Mouse (Mus musculus) liver, embryonic 14.5 days (tissue): ENCODE results near the gene Coa3. TPM values are rescaled to one million over a fixed set of nuclear protein-coding genes. Genes with fewer than 3 reads are reported as not detected.

ENCODE experiments used
- ATAC-seq: fragments of 200-750 bp; cut with Nextera tagmentation; 2 replicates; pipeline ENCODE4 v1.8.0; 2017; ENCODE audit warnings: moderate number of reproducible peaks, mild to moderate bottlenecking, moderate library complexity; ENCODE audit not compliant: insufficient read depth
- DNase-seq, 3 experiments: peaks; one replicate each; pipeline ENCODE4 v3.0.0-alpha.2; 2012 to 2013; ENCODE audit warnings: low read depth in 3 of 3, low spot score in 3 of 3
- H3K27ac ChIP-seq: fragments of 300-500 bp; sonication (generic); 2 replicates; pipeline ENCODE4 v1.5.1; 2014; ENCODE audit warnings: moderate library complexity, mild to moderate bottlenecking, control low read depth, inconsistent platforms
- H3K27me3 ChIP-seq: fragments of 300-500 bp; sonication (generic); 2 replicates; pipeline ENCODE4 v1.6.1; 2014; ENCODE audit warnings: mild to moderate bottlenecking, low read length, moderate library complexity; ENCODE audit not compliant: control insufficient read depth, insufficient read depth
- H3K36me3 ChIP-seq: fragments of 300-500 bp; sonication (generic); replicated peaks from 2 replicates; pipeline ENCODE4 v1.6.1; 2014; ENCODE audit warnings: low read depth; ENCODE audit not compliant: control insufficient read depth, insufficient read depth
- H3K4me1 ChIP-seq, 2 experiments: fragments of 200-500 bp in 1 of 2; fragments of 300-500 bp in 1 of 2; sonication (generic) in 1 of 2; replicated peaks; 2 replicates each; pipeline ENCODE4 v1.6.1; 2012 to 2014; ENCODE audit warnings: antibody characterized with exemption in 1 of 2, inconsistent platforms in 1 of 2, low read length in 1 of 2; ENCODE audit not compliant: control insufficient read depth in 2 of 2, insufficient read depth in 2 of 2
- H3K4me2 ChIP-seq: fragments of 300-500 bp; sonication (generic); 2 replicates; pipeline ENCODE4 v1.6.1; 2014; ENCODE audit warnings: low read depth, mild to moderate bottlenecking, control low read depth, moderate library complexity
- H3K4me3 ChIP-seq, 2 experiments: fragments of 200-500 bp in 1 of 2; fragments of 300-500 bp in 1 of 2; sonication (generic) in 1 of 2; 2 replicates each; pipeline ENCODE4 v1.5.1; 2012 to 2014; ENCODE audit warnings: low read depth in 2 of 2, low read length in 2 of 2, mild to moderate bottlenecking in 2 of 2, control low read depth in 1 of 2, inconsistent platforms in 1 of 2, moderate library complexity in 1 of 2; ENCODE audit not compliant: insufficient read depth in 1 of 2
- H3K9ac ChIP-seq: fragments of 300-500 bp; sonication (generic); replicated peaks from 2 replicates; pipeline ENCODE4 v1.6.1; 2014; ENCODE audit warnings: mild to moderate bottlenecking, control low read depth, moderate library complexity
- H3K9me3 ChIP-seq: fragments of 300-500 bp; sonication (generic); 2 replicates; pipeline ENCODE4 v1.6.1; 2016; ENCODE audit warnings: low read length, mixed read lengths; ENCODE audit not compliant: control insufficient read depth
- CTCF ChIP-seq: IDR thresholded peaks from 2 replicates; pipeline ENCODE4 v1.5.1; 2016; ENCODE audit warnings: antibody characterized with exemption, low read depth, control low read depth
- EP300 ChIP-seq: IDR thresholded peaks from 2 replicates; pipeline ENCODE4 v1.6.1; 2016; ENCODE audit warnings: antibody characterized with exemption, low read depth
- WGBS: fragments of 180-500 bp; shearing (Covaris S2); extraction: QIAGEN DNeasy Blood & Tissue Kit; methylation state at CpG from one replicate; pipeline ENCODE4 v1.1.7; 2014; ENCODE audit not compliant: insufficient replicate concordance; 5-methylcytosine and 5-hydroxymethylcytosine counted together
- polyA plus RNA-seq, 2 experiments: library from polyadenylated mRNA; depleted of rRNA in 1 of 2; stranded (reverse) in 1 of 2; unstranded in 1 of 2; fragments of >200 nt; fragmentation: Nextera tagmentation in 1 of 2; extraction: Ambion mirVana in 1 of 2; gene quantifications; 2 replicates each; pipeline versions ENCODE4 v1.2.1 to v1.2.3; 2012 to 2014

The Coa3 gene
- polyA plus RNA-seq, 2 experiments = 58.7 to 109 TPM

- 34% methylated on average over 2 of the region's 2 CpGs for WGBS
- Histone ChIP-seq H3K9ac (no peak overlapping the region), H3K4me3 (no peak overlapping the region), H3K36me3 (no peaks in the 10 kb centered on the region), H3K27ac (no peak overlapping the region), H3K4me2 (no peak overlapping the region), H3K4me1 (peaks cover 5 to 25% of the 10 kb centered on the region in 2 experiments; a peak in 3 of 4 replicates), H3K27me3 (peaks cover 31% of the 10 kb centered on the region), H3K9me3 (no peaks in the 10 kb centered on the region)
- ATAC-seq (no peak), DNase-seq (no peak)
- no peak for TF ChIP-seq EP300
- no peak for TF ChIP-seq CTCF
Measured at GRCm38 (mm10) chr11:101230061-101230511, 48.8 kb downstream of the Coa3 start.

DNA sequence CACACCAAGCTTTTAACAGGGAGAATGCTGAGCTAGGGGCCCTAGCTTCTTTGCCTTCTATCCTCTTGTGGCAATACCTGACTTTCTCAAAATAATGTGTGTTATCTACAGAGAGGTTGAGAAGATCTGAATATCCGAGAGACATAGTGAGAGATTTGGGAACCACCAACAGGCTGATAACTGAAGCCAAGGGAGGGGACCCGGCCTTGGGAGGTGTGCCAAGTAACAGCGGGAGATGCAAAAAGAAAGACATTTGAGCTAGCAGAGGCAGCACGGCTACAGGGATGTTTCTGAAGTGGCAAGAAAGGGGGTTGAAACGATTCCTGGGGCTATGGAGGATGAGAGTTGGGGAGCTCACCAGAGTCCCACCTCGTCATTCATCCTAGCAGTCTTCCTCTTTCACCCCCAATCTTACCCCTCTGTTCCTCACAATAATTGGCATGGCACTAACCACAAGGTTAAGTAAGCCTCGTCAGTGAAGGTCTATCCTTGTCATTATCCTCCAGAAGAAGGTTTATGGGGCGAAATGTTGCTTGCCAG is 49.5 kb downstream of the Coa3 start:
- Histone ChIP-seq H3K9ac (no peak overlapping the region), H3K27me3 (peaks cover 31% of the 10 kb centered on the region), H3K9me3 (no peaks in the 10 kb centered on the region), H3K4me3 (no peak overlapping the region), H3K27ac (no peak overlapping the region), H3K36me3 (no peaks in the 10 kb centered on the region), H3K4me1 (peaks cover 7 to 26% of the 10 kb centered on the region in 2 experiments; a peak in 3 of 4 replicates), H3K4me2 (no peak overlapping the region)
- WGBS = 18% methylated on average over 8 of the region's 8 CpGs
- ATAC-seq = no peak
- DNase-seq = no peak
- no peak for TF ChIP-seq CTCF
- no peak for TF ChIP-seq EP300

Other genes starting within 250 kb of the Coa3 start
- gene Naglu, start 209.1 kb downstream of the Coa3 start, polyA plus RNA-seq (2012; rRNA removed) = 3.4 and 4.0 TPM in 2 replicates
- 4.0 and 4.3 TPM in 2 replicates for gene Naglu, start 209.1 kb downstream of the Coa3 start, polyA plus RNA-seq (2014; fragmentation: Nextera tagmentation; extraction: Ambion mirVana)
- gene Hsd17b1, start 200.7 kb downstream of the Coa3 start, polyA plus RNA-seq (2012; rRNA removed) = 0.13 and 0.19 TPM in 2 replicates
- 0.08 and 0.34 TPM in 2 replicates for gene Hsd17b1, start 200.7 kb downstream of the Coa3 start, polyA plus RNA-seq (2014; fragmentation: Nextera tagmentation; extraction: Ambion mirVana)
- gene Coasy, start 196.5 kb downstream of the Coa3 start, polyA plus RNA-seq (2012; rRNA removed) = 16.2 and 16.7 TPM in 2 replicates
- 17.7 and 19.9 TPM in 2 replicates for gene Coasy, start 196.5 kb downstream of the Coa3 start, polyA plus RNA-seq (2014; fragmentation: Nextera tagmentation; extraction: Ambion mirVana)
- 16.8 and 18.6 TPM in 2 replicates for gene Mlx, start 191.8 kb downstream of the Coa3 start, polyA plus RNA-seq (2012; rRNA removed)
- gene Mlx, start 191.8 kb downstream of the Coa3 start, polyA plus RNA-seq (2014; fragmentation: Nextera tagmentation; extraction: Ambion mirVana) = 21.9 and 26.8 TPM in 2 replicates
- gene Psmc3ip, start 183.7 kb downstream of the Coa3 start, polyA plus RNA-seq (2012; rRNA removed) = 7.3 and 16.8 TPM in 2 replicates
- 21.6 and 22.0 TPM in 2 replicates for gene Psmc3ip, start 183.7 kb downstream of the Coa3 start, polyA plus RNA-seq (2014; fragmentation: Nextera tagmentation; extraction: Ambion mirVana)
- gene Retreg3, start 159.2 kb downstream of the Coa3 start, polyA plus RNA-seq (2012; rRNA removed) = 19.3 and 20.4 TPM in 2 replicates
- 5.3 and 6.7 TPM in 2 replicates for gene Retreg3, start 159.2 kb downstream of the Coa3 start, polyA plus RNA-seq (2014; fragmentation: Nextera tagmentation; extraction: Ambion mirVana)
- 12.4 and 13.8 TPM in 2 replicates for gene Tubg1, start 159.2 kb downstream of the Coa3 start, polyA plus RNA-seq (2012; rRNA removed)
- gene Tubg1, start 159.2 kb downstream of the Coa3 start, polyA plus RNA-seq (2014; fragmentation: Nextera tagmentation; extraction: Ambion mirVana) = 32.0 and 32.4 TPM in 2 replicates
- gene Tubg2, start 123.2 kb downstream of the Coa3 start, polyA plus RNA-seq (2012; rRNA removed) = 0.13 and 0.14 TPM in 2 replicates
- not detected in 2 replicates for gene Tubg2, start 123.2 kb downstream of the Coa3 start, polyA plus RNA-seq (2014; fragmentation: Nextera tagmentation; extraction: Ambion mirVana)
- gene Cntnap1, start 108.6 kb downstream of the Coa3 start, polyA plus RNA-seq (2012; rRNA removed) = 0.11 and 0.16 TPM in 2 replicates
- gene Cntnap1, start 108.6 kb downstream of the Coa3 start, polyA plus RNA-seq (2014; fragmentation: Nextera tagmentation; extraction: Ambion mirVana) = 0.08 TPM in 1 of 2 replicates, not detected in the other
- 1.1 TPM in 2 replicates for gene Plekhh3, start 107.8 kb downstream of the Coa3 start, polyA plus RNA-seq (2012; rRNA removed)
- 1.0 TPM in 2 replicates for gene Plekhh3, start 107.8 kb downstream of the Coa3 start, polyA plus RNA-seq (2014; fragmentation: Nextera tagmentation; extraction: Ambion mirVana)
- gene Ccr10, start 103.7 kb downstream of the Coa3 start, polyA plus RNA-seq (2012; rRNA removed) = not detected in 2 replicates
- gene Ccr10, start 103.7 kb downstream of the Coa3 start, polyA plus RNA-seq (2014; fragmentation: Nextera tagmentation; extraction: Ambion mirVana) = not detected in 2 replicates
- 6.8 and 8.8 TPM in 2 replicates for gene Ezh1, start 52.7 kb downstream of the Coa3 start, polyA plus RNA-seq (2012; rRNA removed)
- 7.9 and 8.1 TPM in 2 replicates for gene Ezh1, start 52.7 kb downstream of the Coa3 start, polyA plus RNA-seq (2014; fragmentation: Nextera tagmentation; extraction: Ambion mirVana)
- gene Ramp2, start 33.1 kb downstream of the Coa3 start, polyA plus RNA-seq (2012; rRNA removed) = 15.1 and 17.5 TPM in 2 replicates
- gene Ramp2, start 33.1 kb downstream of the Coa3 start, polyA plus RNA-seq (2014; fragmentation: Nextera tagmentation; extraction: Ambion mirVana) = 19.0 and 19.2 TPM in 2 replicates
- gene Vps25, start 25.4 kb downstream of the Coa3 start, polyA plus RNA-seq (2012; rRNA removed) = 35.1 and 36.3 TPM in 2 replicates
- gene Vps25, start 25.4 kb downstream of the Coa3 start, polyA plus RNA-seq (2014; fragmentation: Nextera tagmentation; extraction: Ambion mirVana) = 88.6 and 90.0 TPM in 2 replicates
- gene Wnk4, start 18.5 kb downstream of the Coa3 start, polyA plus RNA-seq (2012; rRNA removed) = 5.3 and 5.4 TPM in 2 replicates
- gene Wnk4, start 18.5 kb downstream of the Coa3 start, polyA plus RNA-seq (2014; fragmentation: Nextera tagmentation; extraction: Ambion mirVana) = 6.4 and 6.9 TPM in 2 replicates
- gene Cntd1, start 102 bp downstream of the Coa3 start, polyA plus RNA-seq (2012; rRNA removed) = 0.44 and 0.68 TPM in 2 replicates
- 0.44 and 0.72 TPM in 2 replicates for gene Cntd1, start 102 bp downstream of the Coa3 start, polyA plus RNA-seq (2014; fragmentation: Nextera tagmentation; extraction: Ambion mirVana)
- gene Becn1, start 23.2 kb upstream of the Coa3 start, polyA plus RNA-seq (2012; rRNA removed) = 22.7 and 60.5 TPM in 2 replicates
- 86.2 and 93.6 TPM in 2 replicates for gene Becn1, start 23.2 kb upstream of the Coa3 start, polyA plus RNA-seq (2014; fragmentation: Nextera tagmentation; extraction: Ambion mirVana)
- gene Psme3, start 37.1 kb upstream of the Coa3 start, polyA plus RNA-seq (2012; rRNA removed) = 117 and 123 TPM in 2 replicates
- gene Psme3, start 37.1 kb upstream of the Coa3 start, polyA plus RNA-seq (2014; fragmentation: Nextera tagmentation; extraction: Ambion mirVana) = 135 and 152 TPM in 2 replicates
- 4.6 and 4.7 TPM in 2 replicates for gene Aoc2, start 45.9 kb upstream of the Coa3 start, polyA plus RNA-seq (2012; rRNA removed)
- 0.97 and 1.0 TPM in 2 replicates for gene Aoc2, start 45.9 kb upstream of the Coa3 start, polyA plus RNA-seq (2014; fragmentation: Nextera tagmentation; extraction: Ambion mirVana)
- gene Aoc3, start 51.5 kb upstream of the Coa3 start, polyA plus RNA-seq (2012; rRNA removed) = 0.21 and 0.25 TPM in 2 replicates
- 0.03 and 0.05 TPM in 2 replicates for gene Aoc3, start 51.5 kb upstream of the Coa3 start, polyA plus RNA-seq (2014; fragmentation: Nextera tagmentation; extraction: Ambion mirVana)
- 0.02 TPM in 2 replicates for gene G6pc, start 88.4 kb upstream of the Coa3 start, polyA plus RNA-seq (2012; rRNA removed)
- 0.04 TPM in 1 of 2 replicates, not detected in the other for gene G6pc, start 88.4 kb upstream of the Coa3 start, polyA plus RNA-seq (2014; fragmentation: Nextera tagmentation; extraction: Ambion mirVana)
- 24.7 TPM in 2 replicates for gene Aarsd1, start 138.5 kb upstream of the Coa3 start, polyA plus RNA-seq (2012; rRNA removed)
- gene Aarsd1, start 138.5 kb upstream of the Coa3 start, polyA plus RNA-seq (2014; fragmentation: Nextera tagmentation; extraction: Ambion mirVana) = 39.7 and 42.0 TPM in 2 replicates
- gene Gm27029, start 145.7 kb upstream of the Coa3 start, polyA plus RNA-seq (2012; rRNA removed) = 0.17 and 0.84 TPM in 2 replicates
- gene Gm27029, start 145.7 kb upstream of the Coa3 start, polyA plus RNA-seq (2014; fragmentation: Nextera tagmentation; extraction: Ambion mirVana) = 2.6 and 3.5 TPM in 2 replicates
- gene Rundc1, start 146.0 kb upstream of the Coa3 start, polyA plus RNA-seq (2012; rRNA removed) = 3.4 and 3.9 TPM in 2 replicates
- 2.9 and 3.0 TPM in 2 replicates for gene Rundc1, start 146.0 kb upstream of the Coa3 start, polyA plus RNA-seq (2014; fragmentation: Nextera tagmentation; extraction: Ambion mirVana)
- 0.29 and 0.74 TPM in 2 replicates for gene Ptges3l, start 146.2 kb upstream of the Coa3 start, polyA plus RNA-seq (2012; rRNA removed)
- gene Ptges3l, start 146.2 kb upstream of the Coa3 start, polyA plus RNA-seq (2014; fragmentation: Nextera tagmentation; extraction: Ambion mirVana) = 0.53 and 0.86 TPM in 2 replicates
- 571 and 987 TPM in 2 replicates for gene Rpl27, start 163.2 kb upstream of the Coa3 start, polyA plus RNA-seq (2012; rRNA removed)
- gene Rpl27, start 163.2 kb upstream of the Coa3 start, polyA plus RNA-seq (2014; fragmentation: Nextera tagmentation; extraction: Ambion mirVana) = 295 and 303 TPM in 2 replicates
- 14.0 and 17.2 TPM in 2 replicates for gene Ifi35, start 169.3 kb upstream of the Coa3 start, polyA plus RNA-seq (2012; rRNA removed)
- gene Ifi35, start 169.3 kb upstream of the Coa3 start, polyA plus RNA-seq (2014; fragmentation: Nextera tagmentation; extraction: Ambion mirVana) = 21.3 and 22.1 TPM in 2 replicates
- 2.9 and 3.1 TPM in 2 replicates for gene Rnd2, start 185.9 kb upstream of the Coa3 start, polyA plus RNA-seq (2012; rRNA removed)
- 1.2 and 1.4 TPM in 2 replicates for gene Rnd2, start 185.9 kb upstream of the Coa3 start, polyA plus RNA-seq (2014; fragmentation: Nextera tagmentation; extraction: Ambion mirVana)
- gene Vat1, start 187.1 kb upstream of the Coa3 start, polyA plus RNA-seq (2012; rRNA removed) = 9.1 TPM in 2 replicates
- 6.8 and 6.9 TPM in 2 replicates for gene Vat1, start 187.1 kb upstream of the Coa3 start, polyA plus RNA-seq (2014; fragmentation: Nextera tagmentation; extraction: Ambion mirVana)